Mouse (Mus musculus): ENCODE measurements around the gene Bcdin3d. TPM values are rescaled to one million over a fixed set of nuclear protein-coding genes. Genes with fewer than 3 reads are reported as not detected.
"Not testable (repeated sequence)": the region's sequence is repeated elsewhere in the genome, so short reads cannot be mapped to it uniquely, and the experiment has no call there.

Bcdin3d gene
- total RNA-seq, 4 experiments from 2014 or later, result 3.0 to 3.4 (median 3.3) TPM

GRCm38 (mm10) chr15:99473801-99474575, 542 bp downstream of the Bcdin3d start:
- peak; percentile 60 for DNase-seq (ENCODE audit: low spot score)

GRCm38 (mm10) chr15:99472972-99473371, 1.6 kb downstream of the Bcdin3d start:
- DNase-seq (ENCODE audit: low spot score), result no peak

- DNase-seq (ENCODE audit: low spot score), result no peak
Measured at GRCm38 (mm10) chr15:99471677-99472063, 2.9 kb downstream of the Bcdin3d start.

GRCm38 (mm10) chr15:99470971-99471676, 3.4 kb downstream of the Bcdin3d start:
- peak; percentile 62 for DNase-seq (ENCODE audit: low spot score)

- DNase-seq (ENCODE audit: low spot score), result peak; percentile 61
Measured at GRCm38 (mm10) chr15:99470224-99470761, 4.2 kb downstream of the Bcdin3d start.

- DNase-seq (ENCODE audit: low spot score), result no peak
Measured at GRCm38 (mm10) chr15:99469736-99470135, 4.8 kb downstream of the Bcdin3d start.

GRCm38 (mm10) chr15:99469067-99469466, 5.5 kb downstream of the Bcdin3d start:
- peak; percentile 87 for DNase-seq (ENCODE audit: low spot score)

GRCm38 (mm10) chr15:99463194-99463593, 11.3 kb downstream of the Bcdin3d start:
- DNase-seq (ENCODE audit: low spot score), result no peak

- DNase-seq (ENCODE audit: low spot score), result peak; percentile 91
Measured at GRCm38 (mm10) chr15:99457606-99458401, 16.7 kb downstream of the Bcdin3d start, which contains the start of gene Nckap5l. Nckap5l (minus strand) TSS chr15:99457748.

- peak; percentile 67 for DNase-seq (ENCODE audit: low spot score)
Measured at GRCm38 (mm10) chr15:99456963-99457605, 17.4 kb downstream of the Bcdin3d start.

- DNase-seq (ENCODE audit: low spot score), result peak; percentile 35
Measured at GRCm38 (mm10) chr15:99456338-99456962, 18.1 kb downstream of the Bcdin3d start.

- no peak for DNase-seq (ENCODE audit: low spot score)
Measured at GRCm38 (mm10) chr15:99455415-99455814, 19.1 kb downstream of the Bcdin3d start.

- no peak for DNase-seq (ENCODE audit: low spot score)
Measured at GRCm38 (mm10) chr15:99454585-99455279, 19.8 kb downstream of the Bcdin3d start.

GRCm38 (mm10) chr15:99453153-99453900, 21.2 kb downstream of the Bcdin3d start:
- DNase-seq (ENCODE audit: low spot score), result no peak

GRCm38 (mm10) chr15:99449751-99450280, 24.7 kb downstream of the Bcdin3d start:
- no peak for DNase-seq (ENCODE audit: low spot score)

GRCm38 (mm10) chr15:99449131-99449750, 25.3 kb downstream of the Bcdin3d start:
- DNase-seq (ENCODE audit: low spot score), result no peak

- DNase-seq (ENCODE audit: low spot score), result not testable (repeated sequence)
Measured at GRCm38 (mm10) chr15:99446136-99446535, 28.4 kb downstream of the Bcdin3d start.

- no peak for DNase-seq (ENCODE audit: low spot score)
Measured at GRCm38 (mm10) chr15:99445567-99445966, 29.0 kb downstream of the Bcdin3d start.

GRCm38 (mm10) chr15:99442358-99442757, 32.2 kb downstream of the Bcdin3d start:
- DNase-seq (ENCODE audit: low spot score), result no peak

Data from heart, adult 8-10 months (tissue).